Mouse (Mus musculus) thymus, adult 2 months (tissue): ENCODE measurements at regions not wholly inside any gene's neighbourhood (a gene's known extent, or its start where the extent isn't known, plus 50 kb on each side); places are given as distances from the start of the nearest gene placed in this dataset.

Experiments
- CTCF ChIP-seq: fragments of 200-500 bp; IDR thresholded peaks from 2 replicates; pipeline ENCODE4 v1.5.1; 2012; ENCODE audit warnings: mild to moderate bottlenecking, control low read depth, low read length, moderate library complexity, borderline replicate concordance; ENCODE audit not compliant: control insufficient read depth, poor library complexity, insufficient read depth; ENCODE audit errors: extremely low read depth
- POLR2A ChIP-seq: fragments of 200-500 bp; IDR thresholded peaks from 2 replicates; pipeline ENCODE4 v1.6.1; 2012; ENCODE audit warnings: mild to moderate bottlenecking, low read length, control low read depth, moderate library complexity; ENCODE audit not compliant: control insufficient read depth, poor library complexity, insufficient read depth; ENCODE audit errors: extremely low read depth

DNA sequence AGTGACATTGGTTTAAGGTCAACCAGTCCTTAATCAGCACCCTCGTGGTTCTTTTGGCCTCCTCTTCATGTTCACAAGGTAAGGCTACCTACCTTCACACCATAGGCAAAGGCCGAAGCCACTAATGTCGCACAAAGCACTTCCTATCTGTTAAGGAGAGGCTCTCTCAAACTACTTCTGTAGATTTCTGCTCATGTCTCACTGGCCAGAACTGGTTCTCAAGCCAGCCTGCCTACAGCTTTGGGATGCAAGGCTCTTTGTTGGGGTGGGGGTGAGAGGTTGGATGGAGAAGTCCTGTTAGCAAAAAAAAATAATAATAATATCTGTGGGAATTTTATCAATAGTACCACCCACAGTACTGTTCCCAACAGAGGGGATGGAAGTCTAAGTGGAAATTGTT is 71.2 kb downstream of the Tmco5 start:
- TF ChIP-seq CTCF, result no peak
- TF ChIP-seq POLR2A, result no peak
